Mouse (Mus musculus) erythroblast, embryonic 14.5 days (primary cell): ENCODE results near the gene Os9.

ENCODE experiments used
- GATA1 ChIP-seq: IDR thresholded peaks from 2 replicates; pipeline ENCODE4 v1.6.1; 2012; ENCODE audit warnings: low read length, inconsistent platforms, mixed read lengths
- TAL1 ChIP-seq: IDR thresholded peaks from 3 replicates; pipeline ENCODE4 v1.6.1; 2012; ENCODE audit warnings: low read length, inconsistent platforms, mixed read lengths

GRCm38 (mm10) chr10:127058708-127059107 is 62.2 kb downstream of the Os9 start:
- no peak for TF ChIP-seq TAL1
- no peak for TF ChIP-seq GATA1
